Mouse (Mus musculus) midbrain, embryonic 12.5 days (tissue): ENCODE data around the gene Syngr1. TPM values are rescaled to one million over a fixed set of nuclear protein-coding genes. Genes with fewer than 3 reads are reported as not detected.

Experiments
- ATAC-seq: fragments of 200-750 bp; cut with Nextera tagmentation; 2 replicates; pipeline ENCODE4 v1.8.0; 2017; ENCODE audit warnings: low read depth, moderate TSS enrichment, moderate library complexity; ENCODE audit not compliant: low FRiP score
- H3K27ac ChIP-seq: fragments of 300-500 bp; sonication (generic); replicated peaks from 2 replicates; pipeline ENCODE4 v1.5.1; 2016; ENCODE audit warnings: mild to moderate bottlenecking
- H3K27me3 ChIP-seq: fragments of 300-500 bp; sonication (generic); 2 replicates; pipeline ENCODE4 v1.6.1; 2016; ENCODE audit warnings: mild to moderate bottlenecking
- H3K36me3 ChIP-seq: fragments of 300-500 bp; sonication (generic); 2 replicates; pipeline ENCODE4 v1.6.1; 2016
- H3K4me1 ChIP-seq: fragments of 300-500 bp; sonication (generic); 2 replicates; pipeline ENCODE4 v1.6.1; 2016
- H3K4me2 ChIP-seq: fragments of 300-500 bp; sonication (generic); replicated peaks from 2 replicates; pipeline ENCODE4 v1.6.1; 2016; ENCODE audit warnings: mild to moderate bottlenecking, moderate library complexity
- H3K4me3 ChIP-seq: fragments of 300-500 bp; sonication (generic); 2 replicates; pipeline ENCODE4 v1.5.1; 2016; ENCODE audit warnings: mild to moderate bottlenecking
- H3K9ac ChIP-seq: fragments of 300-500 bp; sonication (generic); replicated peaks from 2 replicates; pipeline ENCODE4 v1.6.1; 2016; ENCODE audit warnings: mild to moderate bottlenecking, moderate library complexity
- H3K9me3 ChIP-seq: fragments of 300-500 bp; sonication (generic); 2 replicates; pipeline ENCODE4 v1.6.1; 2016; ENCODE audit warnings: mild to moderate bottlenecking
- WGBS: fragments of 180-500 bp; shearing (Covaris S2); methylation state at CpG from one replicate; pipeline ENCODE4 v1.1.7; 2016; 5-methylcytosine and 5-hydroxymethylcytosine counted together
- polyA plus RNA-seq: library from polyadenylated mRNA; unstranded; fragments of >200 nt; fragmentation: Nextera tagmentation; extraction: Ambion mirVana; gene quantifications from 2 replicates; pipeline ENCODE4 v1.2.1, GENCODE M21; 2016

Syngr1 gene
- polyA plus RNA-seq, 1 experiment from 2014 or later, result 10.8 TPM

GRCm38 (mm10) chr15:80157197-80157943, 66.2 kb downstream of the Syngr1 start:
- WGBS, result 95% methylated on average over 22 of the region's 22 CpGs
- no peak for ATAC-seq
- Histone ChIP-seq H3K9me3 (no peaks in the 10 kb centered on the region), H3K9ac (no peak overlapping the region), H3K4me2 (no peak overlapping the region), H3K4me3 (no peak overlapping the region), H3K36me3 (peaks cover 98% of the 10 kb centered on the region), H3K27me3 (no peaks in the 10 kb centered on the region), H3K27ac (no peak overlapping the region), H3K4me1 (0 out of 2 replicates have a peak, but pooled peaks cover 6% of the 10 kb centered on the region)

DNA sequence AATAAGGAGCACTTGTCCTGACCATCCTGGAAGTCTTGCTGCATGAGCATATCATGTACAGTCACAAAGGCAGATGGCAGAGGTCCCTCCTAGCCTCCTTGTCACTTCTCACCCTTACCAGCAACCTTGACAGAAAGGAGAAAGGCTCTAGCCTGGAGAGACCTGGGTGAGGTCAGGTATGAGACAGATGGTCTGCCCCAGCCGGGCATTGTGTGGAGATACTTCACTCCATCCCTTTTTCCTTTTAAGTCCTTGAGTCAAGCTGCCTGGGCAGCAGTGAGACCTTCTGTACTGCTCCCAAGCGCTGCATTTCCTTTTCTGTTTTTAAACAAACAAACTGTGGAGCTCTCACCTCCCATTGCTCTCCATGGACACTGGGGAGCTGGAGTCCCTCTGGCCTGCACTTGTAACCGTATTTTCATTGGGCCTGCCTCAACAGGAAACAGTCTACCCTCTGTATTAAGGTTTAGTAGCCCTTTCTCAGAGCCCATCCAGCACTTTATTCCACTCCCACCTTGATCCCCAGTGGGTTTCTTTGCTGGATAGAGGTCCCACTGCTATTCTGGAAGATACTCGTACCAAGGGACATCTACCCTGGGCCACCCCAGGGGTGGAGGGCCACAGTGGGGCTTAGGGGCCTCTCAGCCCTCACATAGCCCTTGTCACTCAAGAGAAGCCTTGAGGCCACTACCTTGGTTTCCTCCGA, 67.0 kb downstream of the Syngr1 start:
- no peak for ATAC-seq
- no peak overlapping the region for H3K9ac ChIP-seq
- 0 out of 2 replicates have a peak, but pooled peaks cover 6% of the 10 kb centered on the region for H3K4me1 ChIP-seq
- no peak overlapping the region for H3K4me2 ChIP-seq
- H3K27ac ChIP-seq, result no peak overlapping the region
- WGBS, result 77% methylated on average over 5 of the region's 5 CpGs
- H3K27me3 ChIP-seq, result no peaks in the 10 kb centered on the region
- peaks cover 96% of the 10 kb centered on the region for H3K36me3 ChIP-seq
- H3K9me3 ChIP-seq, result no peaks in the 10 kb centered on the region
- no peak overlapping the region for H3K4me3 ChIP-seq

GRCm38 (mm10) chr15:80158707-80159090, 67.6 kb downstream of the Syngr1 start:
- Histone ChIP-seq H3K9me3 (no peaks in the 10 kb centered on the region), H3K27me3 (no peaks in the 10 kb centered on the region), H3K36me3 (peaks cover 96% of the 10 kb centered on the region), H3K4me1 (0 out of 2 replicates have a peak, but pooled peaks cover 6% of the 10 kb centered on the region), H3K9ac (no peak overlapping the region), H3K27ac (0 out of 2 replicates have a peak overlapping the region, but pooled peaks have one; percentile 43), H3K4me3 (no peak overlapping the region), H3K4me2 (no peak overlapping the region)
- 59% methylated on average over 4 of the region's 4 CpGs for WGBS
- ATAC-seq, result no peak

GRCm38 (mm10) chr15:80159286-80159901, 68.3 kb downstream of the Syngr1 start:
- Histone ChIP-seq H3K4me1 (0 out of 2 replicates have a peak, but pooled peaks cover 6% of the 10 kb centered on the region), H3K27me3 (no peaks in the 10 kb centered on the region), H3K9ac (no peak overlapping the region), H3K4me2 (no peak overlapping the region), H3K36me3 (peaks cover 92% of the 10 kb centered on the region), H3K9me3 (no peaks in the 10 kb centered on the region), H3K27ac (peak overlapping the region; percentile 43), H3K4me3 (no peak overlapping the region)
- no peak for ATAC-seq
- WGBS, result 38% methylated on average over 8 of the region's 8 CpGs

DNA sequence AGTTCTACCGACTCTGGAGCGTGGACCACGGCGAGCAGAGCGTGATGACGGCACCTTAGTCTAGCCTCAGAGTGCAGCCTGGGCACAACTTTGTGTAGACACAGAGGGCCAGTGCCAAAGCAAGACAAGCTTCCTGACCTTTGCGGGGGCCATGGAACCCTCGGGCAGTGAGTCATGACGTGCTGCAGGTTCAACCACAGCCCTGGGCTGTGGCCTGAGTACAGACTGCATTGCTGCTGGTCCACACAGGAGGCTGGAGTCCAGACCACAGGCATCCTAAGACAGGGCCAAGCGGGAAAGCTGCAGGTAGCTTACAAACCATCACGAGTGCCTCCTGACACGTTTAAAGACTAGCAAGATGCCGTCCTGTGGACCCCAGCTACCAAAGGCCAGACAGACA, 69.1 kb downstream of the Syngr1 start:
- Histone ChIP-seq H3K27ac (peak overlapping the region; percentile 43), H3K9ac (no peak overlapping the region), H3K4me3 (no peak overlapping the region), H3K36me3 (peaks cover 84% of the 10 kb centered on the region), H3K4me2 (no peak overlapping the region), H3K9me3 (no peaks in the 10 kb centered on the region), H3K27me3 (no peaks in the 10 kb centered on the region), H3K4me1 (0 out of 2 replicates have a peak, but pooled peaks cover 6% of the 10 kb centered on the region)
- no peak for ATAC-seq
- WGBS, result 92% methylated on average over 13 of the region's 13 CpGs

- Histone ChIP-seq H3K27me3 (no peaks in the 10 kb centered on the region), H3K36me3 (peaks cover 79% of the 10 kb centered on the region), H3K4me2 (no peak overlapping the region), H3K4me1 (0 out of 2 replicates have a peak, but pooled peaks cover 6% of the 10 kb centered on the region), H3K9ac (no peak overlapping the region), H3K9me3 (no peaks in the 10 kb centered on the region), H3K4me3 (no peak overlapping the region), H3K27ac (no peak overlapping the region)
- 88% methylated on average over 4 of the region's 4 CpGs for WGBS
- ATAC-seq, result no peak
Observed at GRCm38 (mm10) chr15:80160726-80161125, 69.6 kb downstream of the Syngr1 start.

DNA sequence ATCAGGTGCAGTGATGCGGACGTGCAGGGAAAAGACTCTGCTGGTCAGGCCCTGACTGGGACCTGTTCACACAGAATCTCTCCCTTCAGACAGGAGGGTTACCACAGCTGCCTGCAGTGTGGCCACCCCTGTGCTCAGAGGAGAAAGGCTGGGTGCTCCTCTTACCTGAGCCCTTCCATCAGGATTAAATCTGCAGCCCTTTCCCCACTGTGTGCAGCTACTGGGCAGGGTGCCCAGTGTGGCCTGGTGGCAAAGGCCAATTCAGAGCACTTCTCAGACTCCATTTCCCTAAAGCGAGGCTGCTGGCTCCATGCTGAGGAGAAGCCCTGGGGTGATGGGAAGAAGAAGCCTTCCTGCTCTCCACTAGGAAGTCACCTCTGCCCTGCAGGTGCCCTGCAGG, 70.1 kb downstream of the Syngr1 start:
- Histone ChIP-seq H3K9me3 (no peaks in the 10 kb centered on the region), H3K4me3 (no peak overlapping the region), H3K4me1 (0 out of 2 replicates have a peak, but pooled peaks cover 6% of the 10 kb centered on the region), H3K36me3 (peaks cover 74% of the 10 kb centered on the region), H3K27ac (no peak overlapping the region), H3K4me2 (no peak overlapping the region), H3K27me3 (no peaks in the 10 kb centered on the region), H3K9ac (no peak overlapping the region)
- 90% methylated on average over 3 of the region's 3 CpGs for WGBS
- no peak for ATAC-seq

GRCm38 (mm10) chr15:80162401-80162964, 71.3 kb downstream of the Syngr1 start:
- 0 out of 2 replicates have a peak, but pooled peaks cover 6% of the 10 kb centered on the region for H3K4me1 ChIP-seq
- H3K36me3 ChIP-seq, result peaks cover 62% of the 10 kb centered on the region
- no peak overlapping the region for H3K4me2 ChIP-seq
- ATAC-seq, result no peak
- H3K4me3 ChIP-seq, result no peak overlapping the region
- no peak overlapping the region for H3K9ac ChIP-seq
- H3K27ac ChIP-seq, result no peak overlapping the region
- H3K9me3 ChIP-seq, result no peaks in the 10 kb centered on the region
- WGBS, result 87% methylated on average over 4 of the region's 4 CpGs
- H3K27me3 ChIP-seq, result no peaks in the 10 kb centered on the region

- H3K27me3 ChIP-seq, result no peaks in the 10 kb centered on the region
- 0 out of 2 replicates have a peak, but pooled peaks cover 6% of the 10 kb centered on the region for H3K4me1 ChIP-seq
- no peak overlapping the region for H3K9ac ChIP-seq
- WGBS, result 91% methylated on average over 11 of the region's 11 CpGs
- ATAC-seq, result no peak
- H3K27ac ChIP-seq, result no peak overlapping the region
- H3K36me3 ChIP-seq, result peaks cover 54% of the 10 kb centered on the region
- no peaks in the 10 kb centered on the region for H3K9me3 ChIP-seq
- H3K4me2 ChIP-seq, result no peak overlapping the region
- H3K4me3 ChIP-seq, result no peak overlapping the region
Observed at GRCm38 (mm10) chr15:80163274-80163673, 72.1 kb downstream of the Syngr1 start.

DNA sequence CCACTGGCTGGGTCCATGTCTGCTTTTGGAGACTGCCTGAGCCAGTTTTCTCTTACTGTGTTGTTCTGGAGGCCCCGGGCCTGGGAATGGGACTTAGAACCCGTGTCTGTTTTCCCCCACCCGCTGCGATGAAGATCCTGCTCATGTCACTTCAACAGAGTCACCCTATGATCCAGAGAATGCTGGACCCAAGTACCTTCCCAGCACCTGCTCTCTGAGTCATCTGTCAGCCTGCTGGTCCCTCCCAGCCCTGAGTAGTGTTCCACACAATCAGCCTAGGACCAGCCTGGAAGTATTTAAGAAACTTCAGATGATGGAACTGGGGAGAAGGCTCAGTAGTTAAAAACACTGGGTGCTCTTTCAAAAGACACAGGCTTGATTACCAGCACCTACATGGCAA, 72.6 kb downstream of the Syngr1 start:
- H3K9me3 ChIP-seq, result no peaks in the 10 kb centered on the region
- H3K27ac ChIP-seq, result no peak overlapping the region
- WGBS, result 84% methylated on average over 4 of the region's 4 CpGs
- H3K4me3 ChIP-seq, result no peak overlapping the region
- no peak overlapping the region for H3K4me2 ChIP-seq
- H3K4me1 ChIP-seq, result 0 out of 2 replicates have a peak, but pooled peaks cover 6% of the 10 kb centered on the region
- no peak for ATAC-seq
- H3K36me3 ChIP-seq, result peaks cover 50% of the 10 kb centered on the region
- H3K27me3 ChIP-seq, result no peaks in the 10 kb centered on the region
- no peak overlapping the region for H3K9ac ChIP-seq

DNA sequence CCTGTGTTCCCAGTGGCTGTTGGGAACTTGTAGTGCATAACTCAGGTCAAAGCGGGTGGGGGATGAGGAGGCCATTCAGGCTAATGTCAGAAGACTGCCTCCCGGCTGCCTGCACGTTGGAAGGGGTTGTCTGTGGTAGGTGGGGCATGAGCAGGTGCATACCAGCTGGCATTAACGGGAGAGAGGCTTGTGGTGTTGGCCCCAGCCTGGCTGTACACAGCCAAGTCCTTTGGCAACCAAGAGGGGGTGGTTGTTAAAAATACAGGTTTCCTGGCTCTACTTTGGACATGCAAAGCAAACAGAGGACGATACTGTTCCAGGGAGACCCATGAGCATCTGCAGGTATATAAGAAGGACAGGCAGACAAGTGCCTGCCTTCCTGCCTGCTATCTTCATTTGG, 74.3 kb downstream of the Syngr1 start:
- Histone ChIP-seq H3K27ac (no peak overlapping the region), H3K9ac (no peak overlapping the region), H3K4me1 (no peaks in the 10 kb centered on the region), H3K9me3 (no peaks in the 10 kb centered on the region), H3K27me3 (peaks cover 2% of the 10 kb centered on the region; the same call in 1 of the 2 replicates), H3K4me2 (no peak overlapping the region), H3K4me3 (no peak overlapping the region), H3K36me3 (peaks cover 33% of the 10 kb centered on the region)
- ATAC-seq, result no peak
- WGBS, result 65% methylated on average over 5 of the region's 5 CpGs
